Mouse (Mus musculus) liver, postnatal 0 days (tissue): ENCODE measurements at regions not wholly inside any gene's neighbourhood (a gene's known extent, or its start where the extent isn't known, plus 50 kb on each side); places are given as distances from the start of the nearest gene placed in this dataset.
"Not testable (repeated sequence)": the region's sequence is repeated elsewhere in the genome, so short reads cannot be mapped to it uniquely, and the experiment has no call there.

Experiments
- CTCF ChIP-seq: sonication (generic); IDR thresholded peaks from 2 replicates; pipeline ENCODE4 v1.5.1; 2016; ENCODE audit warnings: antibody characterized with exemption, low read depth
- EP300 ChIP-seq: IDR thresholded peaks from 2 replicates; pipeline ENCODE4 v1.6.1; 2016; ENCODE audit warnings: antibody characterized with exemption, low read depth, mild to moderate bottlenecking

GRCm38 (mm10) chr9:23717584-23717983 lies 380.2 kb upstream of the Npsr1 start:
- not testable (repeated sequence) for TF ChIP-seq CTCF, EP300
